8 mouse cellular contexts compared by ENCODE assay signal in the genomic region with DNA sequence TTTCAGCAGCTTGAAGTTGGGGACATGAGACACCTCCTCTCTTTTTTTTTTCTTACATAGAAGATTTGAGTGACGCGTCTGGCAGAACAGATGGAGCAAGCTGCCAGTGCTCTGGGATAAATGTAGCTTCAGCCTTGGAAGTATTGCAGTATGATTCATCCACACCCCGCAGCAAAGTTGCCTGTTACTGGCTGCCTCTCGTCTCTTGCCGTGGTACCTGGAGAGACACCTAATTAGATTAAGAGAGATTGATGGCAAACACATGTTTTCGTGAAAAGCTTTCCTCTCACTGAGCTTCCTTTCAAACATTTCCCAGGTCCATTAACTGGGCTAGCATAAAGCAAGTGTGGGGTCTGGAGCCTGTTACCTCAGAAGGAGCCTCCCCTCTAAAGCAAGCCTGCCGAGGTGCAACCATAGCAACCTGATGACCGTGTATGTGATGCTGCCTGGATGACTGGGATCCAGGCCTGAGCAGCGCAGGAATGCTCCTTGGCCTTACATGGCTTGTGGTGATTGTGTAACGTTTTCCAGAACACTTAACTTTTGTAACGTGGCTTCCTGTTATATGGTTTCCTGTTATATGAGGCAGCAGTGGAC.
DNase-seq lines count a peak whose midpoint lies in the region; ATAC-seq and TF ChIP-seq lines count a peak whose summit lies in the region.

No protein-coding gene starts in this region.

- no peaks in the 10 kb centered on the region for H3K4me1 ChIP-seq in hindbrain, postnatal 0 days (ENCODE audit: insufficient read depth, low read length)

- no peak overlapping the region for H3K9ac ChIP-seq in hindbrain, postnatal 0 days (replicated peaks; ENCODE audit: low read length)

- DNase-seq in adrenal gland, adult (ENCODE audit: inconsistent age in 2 of 2, low spot score in 1 of 2): peak; percentile 75 to 88
- DNase-seq in adrenal gland, postnatal 4 days (ENCODE audit: low spot score in 2 of 2): no peak
- DNase-seq in embryo, embryonic 10 days (ENCODE audit: low spot score): peak; percentile 57
- DNase-seq in frontal cortex, postnatal 25 days (ENCODE audit: low spot score in 2 of 2): peak; percentile 36 to 56
- peak; percentile 61 for DNase-seq in hindbrain, postnatal 0 days (ENCODE audit: low spot score)
- DNase-seq in lung, postnatal 10 days: peak; percentile 31
- DNase-seq in yolk sac, embryonic 10.5 days (ENCODE audit: low spot score): peak; percentile 20

- H3K4me3 ChIP-seq in hindbrain, postnatal 0 days (ENCODE audit: low read length): no peak overlapping the region

- H3K9me3 ChIP-seq in hindbrain, postnatal 0 days (ENCODE audit: low read length): no peaks in the 10 kb centered on the region

- 46% methylated on average over 11 of the region's 11 CpGs for WGBS in hindbrain, postnatal 0 days

- no peak for TF ChIP-seq CTCF in hindbrain, postnatal 0 days (IDR thresholded peaks at IDR 0.05; ENCODE audit: low read depth)

- no peak overlapping the region for H3K4me2 ChIP-seq in hindbrain, postnatal 0 days (ENCODE audit: low read depth, low read length)

- H3K36me3 ChIP-seq in hindbrain, postnatal 0 days (ENCODE audit: insufficient read depth, low read length): no peaks in the 10 kb centered on the region

- no peak overlapping the region for H3K27ac ChIP-seq in hindbrain, postnatal 0 days

- ATAC-seq in hindbrain, postnatal 0 days: peak; percentile 77
- no peak for ATAC-seq in inflammation-experienced regulatory T-cells, adult 6 months

- H3K27me3 ChIP-seq in hindbrain, postnatal 0 days (ENCODE audit: insufficient read depth, low read length): no peaks in the 10 kb centered on the region

Comparison
In these comparisons a context has a peak if more than half of its experiments do, and no peak if none do; other contexts are left out.
1. DNase-seq: peak in adrenal gland, adult (2 of 2), embryo, embryonic 10 days (single experiment), frontal cortex, postnatal 25 days (2 of 2), hindbrain, postnatal 0 days (single experiment), lung, postnatal 10 days (single experiment) and yolk sac, embryonic 10.5 days (single experiment); none in adrenal gland, postnatal 4 days (0 of 2).